Mouse (Mus musculus) heart, postnatal 0 days (tissue): ENCODE measurements around the gene Ncor2. TPM values are rescaled to one million over a fixed set of nuclear protein-coding genes. Genes with fewer than 3 reads are reported as not detected.

Source experiments
- ATAC-seq: fragments of 200-750 bp; cut with Nextera tagmentation; 2 replicates; pipeline ENCODE4 v1.8.0; 2017; ENCODE audit warnings: low read depth, moderate number of reproducible peaks, moderate library complexity; ENCODE audit not compliant: insufficient read depth
- DNase-seq: peaks from one replicate; pipeline ENCODE4 v3.0.0-alpha.2; 2016; ENCODE audit warnings: low spot score
- H3K27ac ChIP-seq: fragments of 300-500 bp; sonication (generic); 2 replicates; pipeline ENCODE4 v1.5.1; 2014; ENCODE audit warnings: low read depth, mild to moderate bottlenecking
- H3K27me3 ChIP-seq: fragments of 300-500 bp; sonication (generic); 2 replicates; pipeline ENCODE4 v1.6.1; 2014; ENCODE audit warnings: low read length, mixed read lengths; ENCODE audit not compliant: control insufficient read depth, insufficient read depth
- H3K36me3 ChIP-seq: fragments of 300-500 bp; sonication (generic); replicated peaks from 2 replicates; pipeline ENCODE4 v1.6.1; 2014; ENCODE audit warnings: low read length, mixed read lengths; ENCODE audit not compliant: control insufficient read depth, insufficient read depth
- H3K4me1 ChIP-seq: fragments of 300-500 bp; sonication (generic); 2 replicates; pipeline ENCODE4 v1.6.1; 2014; ENCODE audit warnings: antibody characterized with exemption; ENCODE audit not compliant: control insufficient read depth, insufficient read depth
- H3K4me2 ChIP-seq: fragments of 300-500 bp; sonication (generic); 2 replicates; pipeline ENCODE4 v1.6.1; 2014; ENCODE audit warnings: low read depth, mild to moderate bottlenecking, low read length, moderate library complexity
- H3K4me3 ChIP-seq: fragments of 300-500 bp; sonication (generic); 2 replicates; pipeline ENCODE4 v1.5.1; 2014; ENCODE audit warnings: low read depth, low read length
- H3K9ac ChIP-seq: fragments of 300-500 bp; sonication (generic); replicated peaks from 2 replicates; pipeline ENCODE4 v1.6.1; 2014; ENCODE audit warnings: low read depth, low read length, mixed read lengths
- H3K9me3 ChIP-seq: fragments of 300-500 bp; sonication (generic); replicated peaks from 2 replicates; pipeline ENCODE4 v1.6.1; 2016; ENCODE audit warnings: low read length; ENCODE audit not compliant: control insufficient read depth
- CTCF ChIP-seq: IDR thresholded peaks from 2 replicates; pipeline ENCODE4 v1.5.1; 2016; ENCODE audit warnings: antibody characterized with exemption, control low read depth, low read depth
- EP300 ChIP-seq: IDR thresholded peaks from 2 replicates; pipeline ENCODE4 v1.6.1; 2016; ENCODE audit warnings: antibody characterized with exemption, low read depth
- WGBS: fragments of 180-500 bp; shearing (Covaris S2); extraction: QIAGEN DNeasy Blood & Tissue Kit; methylation state at CpG from one replicate; pipeline ENCODE4 v1.1.7; 2014; 5-methylcytosine and 5-hydroxymethylcytosine counted together
- polyA plus RNA-seq: library from polyadenylated mRNA; unstranded; fragments of >200 nt; fragmentation: Nextera tagmentation; extraction: Ambion mirVana; gene quantifications from 2 replicates; pipeline ENCODE4 v1.2.1, GENCODE M21; 2015
- total RNA-seq: library from RNA; depleted of rRNA; stranded (reverse); fragments of >200 nt; gene quantifications from 2 replicates; pipeline ENCODE4 v1.2.3, GENCODE M21; 2014; ENCODE audit warnings: low replicate concordance

Ncor2 gene
- total and polyA plus RNA-seq, 2 experiments from 2014 or later: 15.5 to 73.8 TPM

- Histone ChIP-seq H3K4me3 (no peak overlapping the region), H3K36me3 (peaks cover 38% of the 10 kb centered on the region), H3K27ac (no peak overlapping the region), H3K27me3 (no peaks in the 10 kb centered on the region), H3K4me1 (peaks cover 15% of the 10 kb centered on the region), H3K9me3 (no peaks in the 10 kb centered on the region), H3K9ac (no peak overlapping the region), H3K4me2 (no peak overlapping the region)
- ATAC-seq (0 out of 2 replicates have a peak, but pooled peaks have one; percentile 33), DNase-seq (no peak)
- 43% methylated on average over 6 of the region's 6 CpGs for WGBS
- TF ChIP-seq CTCF: no peak
- TF ChIP-seq EP300: no peak
Observed at GRCm38 (mm10) chr5:125111137-125111536, 67.9 kb downstream of the Ncor2 start.

GRCm38 (mm10) chr5:125110722-125111121 lies 68.3 kb downstream of the Ncor2 start:
- Histone ChIP-seq H3K4me1 (peaks cover 15% of the 10 kb centered on the region), H3K4me2 (no peak overlapping the region), H3K27me3 (no peaks in the 10 kb centered on the region), H3K36me3 (peaks cover 38% of the 10 kb centered on the region), H3K4me3 (no peak overlapping the region), H3K27ac (no peak overlapping the region), H3K9me3 (no peaks in the 10 kb centered on the region), H3K9ac (no peak overlapping the region)
- DNase-seq (no peak), ATAC-seq (no peak)
- 87% methylated on average over 3 of the region's 3 CpGs for WGBS
- no peak for TF ChIP-seq EP300
- TF ChIP-seq CTCF: no peak

GRCm38 (mm10) chr5:125110196-125110595 lies 68.8 kb downstream of the Ncor2 start:
- no peak for ATAC-seq
- no peaks in the 10 kb centered on the region for H3K9me3 ChIP-seq
- WGBS: 92% methylated on average over 8 of the region's 8 CpGs
- TF ChIP-seq CTCF: no peak
- TF ChIP-seq EP300: no peak
- H3K9ac ChIP-seq: no peak overlapping the region
- no peak for DNase-seq
- H3K27me3 ChIP-seq: no peaks in the 10 kb centered on the region
- no peak overlapping the region for H3K27ac ChIP-seq
- H3K4me2 ChIP-seq: no peak overlapping the region
- peaks cover 38% of the 10 kb centered on the region for H3K36me3 ChIP-seq
- peaks cover 15% of the 10 kb centered on the region for H3K4me1 ChIP-seq
- no peak overlapping the region for H3K4me3 ChIP-seq

- Histone ChIP-seq H3K27me3 (no peaks in the 10 kb centered on the region), H3K27ac (no peak overlapping the region), H3K4me2 (no peak overlapping the region), H3K9ac (no peak overlapping the region), H3K9me3 (no peaks in the 10 kb centered on the region), H3K36me3 (peaks cover 47% of the 10 kb centered on the region), H3K4me1 (peaks cover 22% of the 10 kb centered on the region; the same call in 1 of the 2 replicates), H3K4me3 (no peak overlapping the region)
- DNase-seq: peak; percentile 84
- 58% methylated on average over 11 of the region's 11 CpGs for WGBS
- ATAC-seq: peak; percentile 49
- peak; percentile 74 for TF ChIP-seq CTCF
- no peak for TF ChIP-seq EP300
Observed at GRCm38 (mm10) chr5:125107011-125107651, 71.9 kb downstream of the Ncor2 start.

- no peak overlapping the region for H3K9ac ChIP-seq
- ATAC-seq (no peak), DNase-seq (no peak)
- no peaks in the 10 kb centered on the region for H3K27me3 ChIP-seq
- TF ChIP-seq CTCF: no peak
- peaks cover 56% of the 10 kb centered on the region for H3K36me3 ChIP-seq
- no peaks in the 10 kb centered on the region for H3K9me3 ChIP-seq
- H3K4me2 ChIP-seq: no peak overlapping the region
- WGBS: 63% methylated on average over 16 of the region's 16 CpGs
- H3K4me3 ChIP-seq: no peak overlapping the region
- H3K27ac ChIP-seq: no peak overlapping the region
- H3K4me1 ChIP-seq: peaks cover 20% of the 10 kb centered on the region; the same call in 1 of the 2 replicates
Observed at GRCm38 (mm10) chr5:125106191-125106590, 72.8 kb downstream of the Ncor2 start.

GRCm38 (mm10) chr5:125104841-125105240 lies 74.2 kb downstream of the Ncor2 start:
- DNase-seq (no peak), ATAC-seq (no peak)
- WGBS: 63% methylated on average over 6 of the region's 6 CpGs
- H3K4me2 ChIP-seq: no peak overlapping the region
- H3K9me3 ChIP-seq: no peaks in the 10 kb centered on the region
- peaks cover 51% of the 10 kb centered on the region for H3K36me3 ChIP-seq
- H3K27me3 ChIP-seq: no peaks in the 10 kb centered on the region
- no peak overlapping the region for H3K27ac ChIP-seq
- H3K4me1 ChIP-seq: peaks cover 17% of the 10 kb centered on the region; the same call in 1 of the 2 replicates
- TF ChIP-seq EP300: no peak
- no peak for TF ChIP-seq CTCF
- H3K9ac ChIP-seq: no peak overlapping the region
- H3K4me3 ChIP-seq: no peak overlapping the region
